Mouse (Mus musculus) hindbrain, embryonic 12.5 days (tissue): ENCODE results near the gene Rere. TPM values are rescaled to one million over a fixed set of nuclear protein-coding genes. Genes with fewer than 3 reads are reported as not detected.
A peak's percentile ranks its signal among the peaks of the same experiment; 100 is the strongest.

Source experiments
- ATAC-seq: fragments of 200-750 bp; cut with Nextera tagmentation; 2 replicates; pipeline ENCODE4 v1.8.0; 2017; ENCODE audit warnings: moderate TSS enrichment; ENCODE audit not compliant: low FRiP score
- H3K27ac ChIP-seq: fragments of 300-500 bp; sonication (generic); 2 replicates; pipeline ENCODE4 v1.5.1; 2016; ENCODE audit warnings: mild to moderate bottlenecking
- H3K27me3 ChIP-seq: fragments of 300-500 bp; sonication (generic); 2 replicates; pipeline ENCODE4 v1.6.1; 2016; ENCODE audit warnings: mild to moderate bottlenecking
- H3K36me3 ChIP-seq: fragments of 300-500 bp; sonication (generic); 2 replicates; pipeline ENCODE4 v1.6.1; 2016; ENCODE audit warnings: mild to moderate bottlenecking
- H3K4me1 ChIP-seq: fragments of 300-500 bp; sonication (generic); 2 replicates; pipeline ENCODE4 v1.6.1; 2016
- H3K4me2 ChIP-seq: fragments of 300-500 bp; sonication (generic); replicated peaks from 2 replicates; pipeline ENCODE4 v1.6.1; 2016; ENCODE audit warnings: mild to moderate bottlenecking
- H3K4me3 ChIP-seq: fragments of 300-500 bp; sonication (generic); 2 replicates; pipeline ENCODE4 v1.5.1; 2016; ENCODE audit warnings: mild to moderate bottlenecking
- H3K9ac ChIP-seq: fragments of 300-500 bp; sonication (generic); 2 replicates; pipeline ENCODE4 v1.6.1; 2016; ENCODE audit warnings: mild to moderate bottlenecking, moderate library complexity
- H3K9me3 ChIP-seq: fragments of 300-500 bp; sonication (generic); replicated peaks from 2 replicates; pipeline ENCODE4 v1.6.1; 2016; ENCODE audit warnings: mild to moderate bottlenecking
- WGBS: fragments of 180-500 bp; shearing (Covaris S2); methylation state at CpG from one replicate; pipeline ENCODE4 v1.1.7; 2016; 5-methylcytosine and 5-hydroxymethylcytosine counted together
- polyA plus RNA-seq: library from polyadenylated mRNA; unstranded; fragments of >200 nt; fragmentation: Nextera tagmentation; extraction: Ambion mirVana; gene quantifications from 2 replicates; pipeline ENCODE4 v1.2.1, GENCODE M21; 2016

Rere gene
- polyA plus RNA-seq, result 60.5 and 66.1 TPM in 2 replicates

DNA sequence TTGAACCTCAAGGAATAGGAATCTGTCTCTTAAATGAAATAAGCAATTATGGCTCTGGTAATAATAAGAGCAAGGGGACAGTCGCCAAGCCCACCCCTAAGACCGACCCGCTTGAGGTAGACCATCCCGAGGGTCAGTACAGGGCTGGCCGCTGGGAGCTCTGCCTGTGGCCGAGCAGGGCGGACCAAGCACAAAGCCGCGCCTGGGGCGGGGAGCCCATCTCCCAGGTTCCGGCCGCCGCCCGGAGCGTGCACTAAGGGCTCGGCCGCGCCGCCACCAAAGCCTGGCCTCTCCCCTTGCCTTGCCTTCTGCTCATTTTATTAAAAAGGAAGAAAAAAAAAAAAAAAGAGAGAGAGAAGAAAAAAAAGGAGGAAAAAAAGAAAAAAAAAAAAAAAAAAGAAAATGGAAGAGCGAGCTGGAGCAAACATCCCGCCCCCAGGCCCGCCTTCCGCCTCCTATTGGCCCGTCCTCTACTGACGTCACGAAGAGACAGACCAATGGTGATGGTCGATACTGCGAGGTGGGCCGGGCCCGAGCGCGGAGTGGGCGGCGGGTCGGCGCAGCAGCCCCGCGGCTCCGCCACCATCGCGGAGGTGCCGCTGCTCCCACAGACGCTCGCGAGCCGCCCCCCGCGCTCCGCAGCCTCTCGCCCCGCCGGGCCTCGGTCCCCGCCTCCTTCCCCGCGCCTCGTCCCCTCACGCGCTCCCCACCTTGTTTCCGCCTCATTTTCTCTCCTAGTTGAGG is at the start of gene Rere:
TSS of gene Rere (plus strand) at position 629 of the 744 bp plus-strand sequence.
- WGBS, result under 1% methylated on average over 60 of the region's 60 CpGs
- peak within 1 kb of the TSS; percentile 97 for H3K4me3 ChIP-seq
- H3K9me3 ChIP-seq, result no peaks in the 10 kb centered on the region
- no peaks in the 10 kb centered on the region for H3K27me3 ChIP-seq
- peak within 1 kb of the TSS; percentile 96 for H3K9ac ChIP-seq
- H3K4me1 ChIP-seq, result peaks cover 24% of the 10 kb centered on the region
- H3K4me2 ChIP-seq, result peak within 1 kb of the TSS; percentile 67
- H3K27ac ChIP-seq, result peak within 1 kb of the TSS; percentile 97
- H3K36me3 ChIP-seq, result no peaks in the 10 kb centered on the region
- ATAC-seq, result peak; percentile 97

DNA sequence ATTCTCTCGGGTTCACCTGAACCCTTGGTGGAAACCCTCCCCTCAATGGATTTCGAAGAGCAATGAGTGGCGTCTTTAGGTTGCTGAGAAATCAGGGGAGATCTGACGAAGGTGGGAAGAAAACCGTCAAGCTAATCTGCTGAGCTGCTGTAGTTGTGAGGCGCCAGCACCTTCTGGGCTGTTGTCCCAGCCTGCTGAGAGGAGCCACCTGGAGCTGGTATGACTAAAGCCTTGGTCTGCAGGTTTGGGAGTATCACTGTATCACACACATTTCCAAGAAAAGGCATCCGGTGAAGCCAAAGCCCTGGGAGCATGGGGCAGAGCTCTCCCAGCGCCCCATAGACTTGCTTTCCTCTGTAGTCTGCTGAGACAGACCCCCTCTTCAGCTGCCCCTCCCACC is 49.6 kb upstream of the Rere start:
- WGBS, result 57% methylated on average over 8 of the region's 8 CpGs

DNA sequence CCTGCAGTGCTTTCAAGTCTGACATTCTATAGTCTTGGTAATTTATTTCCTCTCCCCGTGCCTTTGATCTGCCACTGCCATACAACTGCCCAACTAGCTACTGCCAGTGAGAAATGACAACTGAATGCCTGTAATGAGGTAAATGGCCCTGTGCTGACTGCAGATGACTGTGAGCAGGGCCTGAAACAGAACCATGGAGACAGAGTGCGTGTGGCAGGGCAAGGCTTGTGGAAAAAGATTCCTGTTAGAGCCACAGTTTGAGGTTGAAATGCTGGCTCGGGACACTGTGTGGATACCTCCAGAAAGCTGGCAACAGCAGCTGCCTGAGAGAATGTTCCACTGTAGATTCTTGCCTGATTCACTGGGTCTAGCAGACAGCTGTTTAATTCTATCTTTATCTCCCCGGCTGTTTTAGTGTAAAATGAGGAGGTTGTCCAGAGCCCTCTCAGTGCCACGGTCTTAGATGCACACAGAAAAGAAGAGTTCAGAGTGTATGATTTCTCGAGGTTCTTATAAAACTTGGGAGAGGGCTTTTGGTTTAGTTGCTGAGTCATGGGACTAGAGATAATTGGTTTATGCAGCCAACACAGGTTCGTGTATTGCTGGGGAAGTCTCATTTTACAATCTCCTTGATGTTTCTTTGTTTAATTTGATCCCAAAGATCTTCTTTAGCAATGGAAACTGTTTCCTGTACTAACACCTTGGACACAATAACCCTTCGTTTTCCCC is 46.7 kb upstream of the Rere start:
- no peak for ATAC-seq
- no peak overlapping the region for H3K4me3 ChIP-seq
- H3K4me1 ChIP-seq, result peaks cover 52% of the 10 kb centered on the region
- no peak overlapping the region for H3K9ac ChIP-seq
- H3K36me3 ChIP-seq, result no peaks in the 10 kb centered on the region
- H3K4me2 ChIP-seq, result no peak overlapping the region
- H3K9me3 ChIP-seq, result no peaks in the 10 kb centered on the region
- peaks cover 3% of the 10 kb centered on the region; the same call in 1 of the 2 replicates for H3K27me3 ChIP-seq
- peak overlapping the region; percentile 67 for H3K27ac ChIP-seq
- 46% methylated on average over 8 of the region's 8 CpGs for WGBS

More for the DNA sequence above, 49.6 kb upstream of the Rere start:
- H3K4me1 ChIP-seq, result peaks cover 41% of the 10 kb centered on the region
- no peak for ATAC-seq
- no peak overlapping the region for H3K4me3 ChIP-seq
- no peaks in the 10 kb centered on the region for H3K36me3 ChIP-seq
- H3K27me3 ChIP-seq, result peaks cover 3% of the 10 kb centered on the region; the same call in 1 of the 2 replicates
- no peak overlapping the region for H3K4me2 ChIP-seq
- H3K27ac ChIP-seq, result no peak overlapping the region
- no peaks in the 10 kb centered on the region for H3K9me3 ChIP-seq
- H3K9ac ChIP-seq, result no peak overlapping the region

DNA sequence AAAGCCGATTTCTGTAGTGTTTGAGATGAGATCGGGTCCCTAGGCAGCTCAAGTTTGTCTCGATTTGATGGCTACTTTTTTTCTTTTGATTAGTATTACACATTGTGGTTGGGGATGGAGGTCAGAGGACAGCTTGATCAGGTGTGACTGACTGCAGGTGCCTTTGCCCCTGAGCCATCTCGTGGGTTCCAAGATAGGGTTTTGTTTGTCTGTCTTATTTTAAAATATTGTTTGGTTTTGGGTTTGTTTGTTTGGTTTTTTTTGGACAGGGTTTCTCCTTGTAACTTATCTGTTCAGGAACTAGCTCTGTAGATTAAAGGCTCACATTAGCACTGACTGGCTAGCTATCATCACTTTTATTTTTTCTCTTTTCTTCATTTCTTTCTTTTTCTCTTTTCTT is 45.9 kb upstream of the Rere start:
- Histone ChIP-seq H3K4me1 (peaks cover 51% of the 10 kb centered on the region), H3K27ac (0 out of 2 replicates have a peak overlapping the region, but pooled peaks have one; percentile 13)

DNA sequence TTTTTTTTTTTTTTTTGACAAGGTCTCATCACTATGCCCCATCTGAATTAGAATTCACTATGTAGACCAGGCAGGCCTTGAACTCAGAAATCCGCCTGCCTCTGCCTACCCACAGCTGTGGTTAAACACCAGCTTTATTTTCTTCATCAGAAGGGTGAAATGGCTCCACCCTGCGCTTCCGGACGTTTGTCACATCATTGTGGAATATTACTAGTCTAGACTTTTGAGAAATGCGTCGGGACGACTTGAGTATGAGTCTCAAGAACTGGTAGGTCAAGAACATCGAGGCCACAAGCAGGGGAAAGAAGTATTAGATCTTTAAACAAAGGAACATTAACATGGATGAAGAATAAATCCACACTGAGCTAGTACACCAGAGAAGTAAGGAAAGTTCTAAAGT is 45.4 kb upstream of the Rere start:
- peaks cover 5% of the 10 kb centered on the region for H3K36me3 ChIP-seq
- H3K27ac ChIP-seq, result peak overlapping the region; percentile 98
- peaks cover 3% of the 10 kb centered on the region; the same call in 1 of the 2 replicates for H3K27me3 ChIP-seq
- WGBS, result 80% methylated on average over 8 of the region's 8 CpGs
- H3K9ac ChIP-seq, result peak overlapping the region; percentile 86; the same call in 1 of the 2 replicates
- peak overlapping the region; percentile 85 for H3K4me3 ChIP-seq
- peaks cover 48% of the 10 kb centered on the region for H3K4me1 ChIP-seq
- ATAC-seq, result no peak
- H3K4me2 ChIP-seq, result peak overlapping the region; percentile 80
- no peaks in the 10 kb centered on the region for H3K9me3 ChIP-seq

More for the DNA sequence above, 45.9 kb upstream of the Rere start:
- 0 out of 2 replicates have a peak, but pooled peaks cover 2% of the 10 kb centered on the region for H3K36me3 ChIP-seq
- no peaks in the 10 kb centered on the region for H3K9me3 ChIP-seq
- WGBS, result 72% methylated on average over 4 of the region's 4 CpGs
- H3K9ac ChIP-seq, result no peak overlapping the region
- no peak for ATAC-seq
- H3K4me3 ChIP-seq, result no peak overlapping the region
- H3K4me2 ChIP-seq, result no peak overlapping the region
- H3K27me3 ChIP-seq, result peaks cover 3% of the 10 kb centered on the region; the same call in 1 of the 2 replicates

DNA sequence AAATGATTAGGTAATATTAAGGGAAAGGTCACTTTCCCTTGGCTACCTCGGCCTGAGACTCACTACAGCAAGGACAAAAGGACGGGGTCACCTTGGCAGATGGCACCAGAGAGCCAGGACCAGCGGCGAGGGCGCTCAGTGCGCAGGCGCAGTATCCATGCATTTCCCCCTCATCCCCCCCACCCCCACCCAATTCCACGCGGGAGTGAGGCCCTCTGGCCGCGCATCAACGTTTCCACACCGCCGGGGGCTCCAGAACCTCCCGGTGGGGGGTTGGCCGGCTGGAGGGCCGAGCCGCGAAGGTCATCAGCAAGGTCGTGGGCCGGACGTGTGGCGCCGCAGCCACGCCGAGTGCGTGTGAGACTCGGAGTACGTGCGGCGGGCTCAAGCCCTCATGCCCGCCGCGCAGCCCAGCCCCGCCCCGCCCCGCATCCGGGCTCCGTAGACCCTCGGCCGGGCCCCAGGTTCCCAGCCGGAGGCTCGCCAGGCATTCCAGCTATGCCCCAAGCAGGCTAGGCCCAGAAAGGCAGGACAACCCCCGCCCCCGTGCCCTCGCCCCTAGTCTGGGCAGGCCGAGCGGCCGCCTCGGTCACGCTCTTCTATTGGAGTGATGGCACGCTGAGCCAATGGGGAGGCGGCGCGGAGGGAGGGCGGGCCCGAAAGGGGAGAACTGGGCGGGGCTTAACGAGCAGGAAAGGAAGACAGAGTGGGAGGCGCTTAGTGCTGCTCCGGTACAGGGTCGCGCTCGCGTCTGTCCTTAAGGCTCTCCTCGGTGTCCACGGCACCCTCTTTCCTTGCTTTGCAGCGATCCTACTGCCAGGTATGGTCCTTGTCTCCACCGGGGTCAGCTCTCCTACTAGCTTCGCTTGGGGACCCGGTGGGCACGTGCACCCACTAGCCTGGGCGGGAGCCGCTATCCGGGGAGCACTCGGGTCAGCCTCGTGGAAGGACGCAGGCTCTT is 44.6 kb upstream of the Rere start, which contains the start of gene Eno1:
TSS of gene Eno1 (plus strand) at position 201 of the 961 bp plus-strand sequence.
- peak; percentile 98 for ATAC-seq
- H3K4me3 ChIP-seq, result peak within 1 kb of the TSS; percentile 85
- H3K27ac ChIP-seq, result peak within 1 kb of the TSS; percentile 98
- peaks cover 13% of the 10 kb centered on the region for H3K36me3 ChIP-seq
- peaks cover 52% of the 10 kb centered on the region for H3K4me1 ChIP-seq
- peaks cover 3% of the 10 kb centered on the region; the same call in 1 of the 2 replicates for H3K27me3 ChIP-seq
- H3K9me3 ChIP-seq, result no peaks in the 10 kb centered on the region
- WGBS, result under 1% methylated on average over 71 of the region's 78 CpGs
- H3K4me2 ChIP-seq, result peak within 1 kb of the TSS; percentile 80
- peak within 1 kb of the TSS; percentile 86 for H3K9ac ChIP-seq

DNA sequence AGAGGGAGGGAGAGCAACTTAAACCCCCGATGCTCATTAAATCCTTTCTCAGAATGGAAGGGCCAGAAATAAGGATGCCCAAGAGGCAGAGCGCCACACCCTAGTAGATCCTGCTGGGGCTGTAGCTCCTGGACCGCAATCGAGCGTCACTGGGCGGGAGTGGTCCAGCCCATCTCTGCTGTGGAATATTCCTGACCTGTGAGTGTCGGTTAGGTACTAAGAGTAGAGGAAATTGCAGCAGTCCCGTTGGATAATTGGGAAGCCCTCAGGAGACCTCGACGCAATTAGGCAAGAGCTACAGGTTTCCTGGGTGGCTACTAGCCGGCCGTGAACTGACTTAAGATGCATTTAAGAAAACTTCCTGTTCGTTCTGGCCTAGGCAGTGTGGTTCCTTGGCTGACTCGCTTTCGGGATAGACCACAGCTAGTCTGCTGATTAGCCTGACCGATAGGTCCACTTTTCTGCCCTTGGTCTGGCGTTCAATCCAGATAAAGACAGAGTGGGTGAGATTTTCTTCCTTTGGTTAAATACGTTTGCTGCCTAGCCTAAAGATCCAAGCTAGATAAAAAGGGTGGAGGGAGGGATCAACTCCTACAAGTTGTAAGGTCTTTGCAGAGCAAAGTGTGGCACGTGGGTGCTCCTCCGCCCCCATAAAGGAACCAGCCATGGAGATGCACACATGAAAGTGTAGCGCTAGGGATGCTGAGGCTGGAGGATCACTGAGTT is 43.6 kb upstream of the Rere start:
- H3K4me2 ChIP-seq, result peak overlapping the region; percentile 80
- peak overlapping the region; percentile 85 for H3K4me3 ChIP-seq
- peaks cover 51% of the 10 kb centered on the region for H3K4me1 ChIP-seq
- under 1% methylated on average over 21 of the region's 21 CpGs for WGBS
- H3K27ac ChIP-seq, result peak overlapping the region; percentile 98
- no peaks in the 10 kb centered on the region for H3K9me3 ChIP-seq
- peak; percentile 17; the same call in 1 of the 2 replicates for ATAC-seq
- peaks cover 23% of the 10 kb centered on the region for H3K36me3 ChIP-seq
- no peaks in the 10 kb centered on the region for H3K27me3 ChIP-seq
- H3K9ac ChIP-seq, result peak overlapping the region; percentile 86

DNA sequence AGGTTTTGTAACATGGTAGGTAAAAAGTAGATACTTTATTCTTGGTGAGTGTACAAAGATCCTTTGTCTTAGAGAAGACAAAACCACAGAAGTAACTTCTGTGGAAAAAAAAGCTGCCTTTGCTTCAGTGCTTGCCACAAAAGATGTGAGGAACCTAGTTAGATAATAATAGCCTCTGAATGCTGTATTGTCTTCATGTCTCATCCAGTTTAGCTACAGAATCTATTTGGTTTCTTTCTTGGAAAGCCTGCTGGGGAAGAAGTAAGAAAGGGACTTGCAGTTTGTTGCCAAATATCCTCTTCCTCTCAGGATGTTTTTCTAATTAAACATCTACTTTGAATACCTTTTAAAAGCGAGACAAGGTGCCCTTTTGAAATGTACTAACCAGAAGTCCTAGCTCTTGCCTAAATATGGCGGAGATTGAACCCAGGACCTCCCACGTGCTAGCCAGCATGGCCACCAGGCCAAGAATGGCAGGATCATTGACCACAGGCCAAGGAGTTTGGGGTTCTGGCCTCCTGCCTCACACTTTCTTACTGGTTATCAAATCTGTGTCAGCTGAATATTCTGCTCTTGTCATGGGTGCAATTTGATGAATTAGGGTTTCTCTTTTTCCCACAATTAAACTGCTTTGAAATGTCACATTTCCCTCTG is 42.9 kb upstream of the Rere start:
- ATAC-seq, result no peak
- H3K9ac ChIP-seq, result peak overlapping the region; percentile 86
- peak overlapping the region; percentile 80 for H3K4me2 ChIP-seq
- WGBS, result 5% methylated on average over 3 of the region's 3 CpGs
- H3K36me3 ChIP-seq, result peaks cover 30% of the 10 kb centered on the region
- H3K27me3 ChIP-seq, result no peaks in the 10 kb centered on the region
- peaks cover 55% of the 10 kb centered on the region for H3K4me1 ChIP-seq
- peak overlapping the region; percentile 85 for H3K4me3 ChIP-seq
- no peaks in the 10 kb centered on the region for H3K9me3 ChIP-seq
- peak overlapping the region; percentile 98; the same call in 1 of the 2 replicates for H3K27ac ChIP-seq

DNA sequence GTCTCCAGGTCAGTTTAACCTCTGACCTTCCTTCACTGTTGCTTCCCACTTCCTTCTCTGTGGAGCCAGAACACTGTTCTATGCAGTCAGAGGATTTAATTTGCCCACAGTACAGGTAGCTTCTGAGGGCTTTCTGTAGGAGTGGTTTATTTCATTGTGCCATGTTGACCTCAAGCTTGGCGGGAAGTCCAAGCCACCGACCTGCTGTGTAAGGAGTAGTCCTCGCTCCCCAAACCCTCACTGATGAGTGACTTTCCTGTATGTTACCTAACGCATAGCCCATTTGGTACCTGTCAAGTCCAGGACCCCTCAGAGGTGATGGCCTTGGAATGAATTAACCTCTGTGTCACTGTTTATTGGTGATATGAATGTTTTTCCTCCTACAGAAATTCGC is 42.4 kb upstream of the Rere start:
- peak overlapping the region; percentile 85 for H3K4me3 ChIP-seq
- peak overlapping the region; percentile 86 for H3K9ac ChIP-seq
- H3K36me3 ChIP-seq, result peaks cover 36% of the 10 kb centered on the region
- no peak overlapping the region for H3K27ac ChIP-seq
- peak overlapping the region; percentile 80 for H3K4me2 ChIP-seq
- ATAC-seq, result no peak
- no peaks in the 10 kb centered on the region for H3K9me3 ChIP-seq
- no peaks in the 10 kb centered on the region for H3K27me3 ChIP-seq
- H3K4me1 ChIP-seq, result peaks cover 55% of the 10 kb centered on the region
- 19% methylated on average over 5 of the region's 5 CpGs for WGBS

DNA sequence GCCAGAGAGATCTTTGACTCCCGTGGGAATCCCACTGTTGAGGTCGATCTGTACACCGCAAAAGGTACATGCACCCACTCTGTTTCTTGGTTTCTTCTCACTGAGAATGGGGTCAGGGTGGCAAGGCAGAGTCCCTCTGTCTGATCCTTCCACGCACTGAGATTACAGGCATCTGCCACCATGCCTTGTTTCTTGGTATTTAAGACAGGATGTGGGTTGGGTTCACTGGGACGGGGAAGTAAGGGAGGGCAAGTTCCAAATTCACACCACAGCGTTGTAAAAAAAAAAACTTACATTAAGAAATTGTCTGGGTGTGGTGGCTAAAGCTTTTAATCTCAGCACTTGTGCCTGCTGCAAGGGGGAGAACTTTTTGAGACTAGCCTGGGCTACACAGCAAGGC is 41.9 kb upstream of the Rere start:
- Histone ChIP-seq H3K4me3 (peak overlapping the region; percentile 85), H3K36me3 (peaks cover 40% of the 10 kb centered on the region), H3K9ac (peak overlapping the region; percentile 86; the same call in 1 of the 2 replicates), H3K27me3 (no peaks in the 10 kb centered on the region), H3K27ac (peak overlapping the region; percentile 40; the same call in 1 of the 2 replicates), H3K4me1 (peaks cover 55% of the 10 kb centered on the region), H3K9me3 (no peaks in the 10 kb centered on the region), H3K4me2 (peak overlapping the region; percentile 80)
- WGBS, result 31% methylated on average over 6 of the region's 6 CpGs
- no peak for ATAC-seq
